Mouse (Mus musculus) liver, postnatal 0 days (tissue): ENCODE results near the gene Shoc2. TPM values are rescaled to one million over a fixed set of nuclear protein-coding genes. Genes with fewer than 3 reads are reported as not detected.

ENCODE experiments used
- ATAC-seq: fragments of 200-750 bp; cut with Nextera tagmentation; 2 replicates; pipeline ENCODE4 v1.8.0; 2017; ENCODE audit warnings: mild to moderate bottlenecking, moderate library complexity
- DNase-seq: peaks from one replicate; pipeline ENCODE4 v3.0.0-alpha.2; 2016
- H3K27ac ChIP-seq: fragments of 300-500 bp; sonication (generic); 2 replicates; pipeline ENCODE4 v1.5.1; 2014; ENCODE audit warnings: antibody characterized with exemption, moderate library complexity, mild to moderate bottlenecking, low read depth
- H3K27me3 ChIP-seq: fragments of 300-500 bp; sonication (generic); 2 replicates; pipeline ENCODE4 v1.6.1; 2014; ENCODE audit warnings: low read length, control low read depth, mixed read lengths; ENCODE audit not compliant: insufficient read depth
- H3K36me3 ChIP-seq: fragments of 300-500 bp; sonication (generic); replicated peaks from 2 replicates; pipeline ENCODE4 v1.6.1; 2014; ENCODE audit warnings: mild to moderate bottlenecking, control low read depth, low read length, moderate library complexity, mixed read lengths; ENCODE audit not compliant: insufficient read depth
- H3K4me1 ChIP-seq: fragments of 300-500 bp; sonication (generic); 2 replicates; pipeline ENCODE4 v1.6.1; 2014; ENCODE audit warnings: antibody characterized with exemption, mild to moderate bottlenecking, control low read depth; ENCODE audit not compliant: insufficient read depth
- H3K4me2 ChIP-seq: fragments of 300-500 bp; sonication (generic); 2 replicates; pipeline ENCODE4 v1.6.1; 2014; ENCODE audit warnings: low read depth, mild to moderate bottlenecking, low read length, moderate library complexity, mixed read lengths
- H3K4me3 ChIP-seq: fragments of 300-500 bp; sonication (generic); 2 replicates; pipeline ENCODE4 v1.5.1; 2014; ENCODE audit warnings: low read depth, low read length
- H3K9ac ChIP-seq: fragments of 300-500 bp; sonication (generic); replicated peaks from 2 replicates; pipeline ENCODE4 v1.6.1; 2014; ENCODE audit warnings: mild to moderate bottlenecking, moderate library complexity
- H3K9me3 ChIP-seq: fragments of 300-500 bp; sonication (generic); 2 replicates; pipeline ENCODE4 v1.6.1; 2016; ENCODE audit warnings: mild to moderate bottlenecking, control low read depth, low read length, mixed read lengths
- CTCF ChIP-seq: sonication (generic); IDR thresholded peaks from 2 replicates; pipeline ENCODE4 v1.5.1; 2016; ENCODE audit warnings: antibody characterized with exemption, low read depth
- EP300 ChIP-seq: IDR thresholded peaks from 2 replicates; pipeline ENCODE4 v1.6.1; 2016; ENCODE audit warnings: antibody characterized with exemption, low read depth, mild to moderate bottlenecking
- WGBS: fragments of 180-500 bp; shearing (Covaris S2); extraction: QIAGEN DNeasy Blood & Tissue Kit; methylation state at CpG from one replicate; pipeline ENCODE4 v1.1.7; 2014; ENCODE audit not compliant: insufficient replicate concordance; 5-methylcytosine and 5-hydroxymethylcytosine counted together
- polyA plus RNA-seq: library from polyadenylated mRNA; unstranded; fragments of >200 nt; fragmentation: Nextera tagmentation; extraction: Ambion mirVana; gene quantifications from 2 replicates; pipeline ENCODE4 v1.2.1, GENCODE M21; 2015

The Shoc2 gene
- polyA plus RNA-seq, result 13.5 and 13.7 TPM in 2 replicates

- no peaks in the 10 kb centered on the region for H3K27me3 ChIP-seq
- H3K4me1 ChIP-seq, result peaks cover 30% of the 10 kb centered on the region
- DNase-seq (peak; percentile 99), ATAC-seq (peak; percentile 88)
- peak within 1 kb of the TSS; percentile 100 for H3K27ac ChIP-seq
- WGBS, result under 1% methylated on average over 62 of the region's 62 CpGs
- TF ChIP-seq EP300 (peak; percentile 73; the same call in 1 of the 2 replicates), CTCF (peak; percentile 44)
- no peaks in the 10 kb centered on the region for H3K9me3 ChIP-seq
- H3K9ac ChIP-seq, result peak within 1 kb of the TSS; percentile 97
- peaks cover 9% of the 10 kb centered on the region; the same call in 1 of the 2 replicates for H3K36me3 ChIP-seq
- H3K4me2 ChIP-seq, result peak within 1 kb of the TSS; percentile 90
- peak within 1 kb of the TSS; percentile 93 for H3K4me3 ChIP-seq
Measured at GRCm38 (mm10) chr19:53943802-53944785, at the start of gene Shoc2, which contains the start of gene Bbip1. Gene Shoc2 (plus strand): TSS chr19:53944306. Gene Bbip1 (minus strand): TSS chr19:53944627.

- Histone ChIP-seq H3K4me3 (no peak overlapping the region), H3K9ac (no peak overlapping the region), H3K36me3 (no peaks in the 10 kb centered on the region), H3K4me1 (peaks cover 53% of the 10 kb centered on the region), H3K4me2 (no peak overlapping the region), H3K27ac (peak overlapping the region; percentile 83), H3K27me3 (no peaks in the 10 kb centered on the region), H3K9me3 (no peaks in the 10 kb centered on the region)
- WGBS, result 37% methylated on average over 12 of the region's 12 CpGs
- ATAC-seq (peak; percentile 60), DNase-seq (no peak)
- peak; percentile 89 for TF ChIP-seq EP300
- no peak for TF ChIP-seq CTCF
Measured at GRCm38 (mm10) chr19:53894538-53895121, 49.5 kb upstream of the Shoc2 start.

GRCm38 (mm10) chr19:53898046-53898445, 46.1 kb upstream of the Shoc2 start:
- H3K9me3 ChIP-seq, result no peaks in the 10 kb centered on the region
- no peaks in the 10 kb centered on the region for H3K27me3 ChIP-seq
- H3K4me1 ChIP-seq, result peaks cover 36% of the 10 kb centered on the region
- H3K4me2 ChIP-seq, result no peak overlapping the region
- H3K4me3 ChIP-seq, result no peak overlapping the region
- ATAC-seq, result no peak
- H3K36me3 ChIP-seq, result no peaks in the 10 kb centered on the region
- 62% methylated on average over 5 of the region's 5 CpGs for WGBS
- no peak overlapping the region for H3K27ac ChIP-seq
- H3K9ac ChIP-seq, result no peak overlapping the region
- no peak for DNase-seq
- TF ChIP-seq CTCF (no peak), EP300 (no peak)

DNA sequence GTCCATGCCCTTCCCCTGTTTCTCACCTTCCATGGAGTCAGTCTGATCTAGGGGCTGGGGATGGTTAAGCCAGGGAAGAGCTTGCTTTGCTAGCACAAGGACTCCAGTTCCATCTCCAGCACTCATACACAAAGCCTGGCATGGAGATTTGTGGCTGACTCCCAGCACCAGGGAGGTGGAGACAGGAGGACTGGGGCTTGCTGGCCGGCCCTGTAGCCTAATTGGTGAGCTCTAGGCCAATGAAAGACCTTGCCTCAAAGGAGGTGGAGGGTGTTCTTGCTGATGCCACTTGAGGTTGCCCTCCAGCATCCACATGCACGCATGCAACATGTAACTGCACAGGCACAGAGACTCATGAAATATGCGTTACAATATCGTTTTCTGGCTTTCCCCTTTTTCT, 45.6 kb upstream of the Shoc2 start:
- TF ChIP-seq CTCF (no peak), EP300 (no peak)
- Histone ChIP-seq H3K4me3 (no peak overlapping the region), H3K9ac (no peak overlapping the region), H3K9me3 (no peaks in the 10 kb centered on the region), H3K27me3 (no peaks in the 10 kb centered on the region), H3K27ac (no peak overlapping the region), H3K4me2 (no peak overlapping the region), H3K36me3 (no peaks in the 10 kb centered on the region), H3K4me1 (peaks cover 32% of the 10 kb centered on the region)
- 85% methylated on average over 4 of the region's 4 CpGs for WGBS
- ATAC-seq (no peak), DNase-seq (no peak)

GRCm38 (mm10) chr19:53898970-53899900, 44.9 kb upstream of the Shoc2 start:
- WGBS, result 81% methylated on average over 25 of the region's 25 CpGs
- TF ChIP-seq CTCF, result no peak
- no peak for TF ChIP-seq EP300
- ATAC-seq, result no peak

More at GRCm38 (mm10) chr19:53898970-53899900, 44.9 kb upstream of the Shoc2 start:
- Histone ChIP-seq H3K9me3 (no peaks in the 10 kb centered on the region), H3K4me3 (no peak overlapping the region), H3K36me3 (no peaks in the 10 kb centered on the region), H3K4me2 (no peak overlapping the region), H3K4me1 (peaks cover 24% of the 10 kb centered on the region), H3K9ac (no peak overlapping the region), H3K27me3 (no peaks in the 10 kb centered on the region), H3K27ac (no peak overlapping the region)
- DNase-seq, result no peak
